In genomic region chr11:100281596-100282544, GRCm38 (mm10) we compare ENCODE assay signal across 8 mouse cellular contexts. TPM values are rescaled to one million over a fixed set of nuclear protein-coding genes. Genes with fewer than 3 reads are reported as not detected.
DNase-seq lines count a peak whose midpoint lies in the region; ATAC-seq and TF ChIP-seq lines count a peak whose summit lies in the region.

No protein-coding gene starts in this region.

- H3K4me1 ChIP-seq in kidney, postnatal 0 days (replicated peaks; ENCODE audit: insufficient read depth, low read length): no peaks in the 10 kb centered on the region
- H3K4me1 ChIP-seq in liver, adult 2 months (ENCODE audit: control insufficient read depth, insufficient read depth, low read length): no peaks in the 10 kb centered on the region
- H3K4me1 ChIP-seq in neural tube, embryonic 11.5 days (ENCODE audit: control insufficient read depth, insufficient read depth, low read length): no peaks in the 10 kb centered on the region
- H3K4me1 ChIP-seq in testis, adult 2 months (ENCODE audit: control insufficient read depth, insufficient read depth, low read length): no peaks in the 10 kb centered on the region

- no peaks in the 10 kb centered on the region for H3K9me3 ChIP-seq in kidney, postnatal 0 days (replicated peaks; ENCODE audit: low read length)
- H3K9me3 ChIP-seq in neural tube, embryonic 11.5 days (ENCODE audit: control insufficient read depth, low read length): no peaks in the 10 kb centered on the region

- ATAC-seq in kidney, postnatal 0 days (replicated peaks; ENCODE audit: low FRiP score, low read depth): no peak; the same call in 1 of the 2 replicates
- ATAC-seq in neural tube, embryonic 11.5 days (ENCODE audit: insufficient read depth, low FRiP score, low TSS enrichment): no peak; the same call in 1 of the 2 replicates

- H3K36me3 ChIP-seq in kidney, postnatal 0 days (ENCODE audit: insufficient read depth, low read length): no peaks in the 10 kb centered on the region
- no peaks in the 10 kb centered on the region for H3K36me3 ChIP-seq in liver, adult 2 months (ENCODE audit: control insufficient read depth, insufficient read depth, low read length)
- no peaks in the 10 kb centered on the region for H3K36me3 ChIP-seq in neural tube, embryonic 11.5 days (ENCODE audit: control insufficient read depth, insufficient read depth, low read length)
- H3K36me3 ChIP-seq in testis, adult 2 months (ENCODE audit: control insufficient read depth, insufficient read depth, low read length): no peaks in the 10 kb centered on the region

- WGBS in kidney, postnatal 0 days: 21% methylated on average over 11 of the region's 11 CpGs
- WGBS in liver, adult 2 months: 26% methylated on average over 11 of the region's 11 CpGs
- WGBS in neural tube, embryonic 11.5 days: 21% methylated on average over 11 of the region's 11 CpGs

- H3K4me3 ChIP-seq in kidney, postnatal 0 days (replicated peaks; ENCODE audit: low read depth, low read length): no peak overlapping the region
- no peak overlapping the region for H3K4me3 ChIP-seq in liver, adult 2 months (ENCODE audit: insufficient read depth, low read depth, low read length)
- H3K4me3 ChIP-seq in neural tube, embryonic 11.5 days (ENCODE audit: low read depth, low read length): no peak overlapping the region
- H3K4me3 ChIP-seq in testis, adult 2 months (ENCODE audit: control insufficient read depth, low read depth, low read length): no peak overlapping the region

- no peak overlapping the region for H3K9ac ChIP-seq in kidney, postnatal 0 days (ENCODE audit: low read depth, low read length)
- H3K9ac ChIP-seq in liver, adult 2 months (ENCODE audit: low read depth, low read length): no peak overlapping the region
- no peak overlapping the region for H3K9ac ChIP-seq in neural tube, embryonic 11.5 days (ENCODE audit: low read length)

- H3K79me2 ChIP-seq in liver, adult 2 months (ENCODE audit: control insufficient read depth, insufficient read depth, low read length): no peaks in the 10 kb centered on the region

- no peak for TF ChIP-seq POLR2A in liver, adult 2 months (IDR thresholded peaks at IDR 0.05; ENCODE audit: extremely low read depth, insufficient read depth, low read length)
- no peak for TF ChIP-seq POLR2A in testis, adult 2 months (IDR thresholded peaks at IDR 0.05; ENCODE audit: control insufficient read depth, low read depth, low read length)

- no peak overlapping the region for H3K4me2 ChIP-seq in kidney, postnatal 0 days (ENCODE audit: low read length)
- no peak overlapping the region for H3K4me2 ChIP-seq in neural tube, embryonic 11.5 days (ENCODE audit: low read depth)

- no peaks in the 10 kb centered on the region for H3K27me3 ChIP-seq in kidney, postnatal 0 days (ENCODE audit: insufficient read depth, low read length)
- H3K27me3 ChIP-seq in liver, adult 2 months (ENCODE audit: control insufficient read depth, insufficient read depth, low read length): no peaks in the 10 kb centered on the region
- H3K27me3 ChIP-seq in neural tube, embryonic 11.5 days (ENCODE audit: control insufficient read depth, insufficient read depth, low read length): no peaks in the 10 kb centered on the region
- H3K27me3 ChIP-seq in testis, adult 2 months (ENCODE audit: control insufficient read depth, insufficient read depth, low read length): no peaks in the 10 kb centered on the region

- intact Hi-C loops in gastrocnemius, postnatal 36 days (cut with DNase I): loop anchor here (5.0 to 10.0 kb wide), 4 partner anchors 100 to 907 kb away; partner anchors contain the start of gene Krt28

- DNase-seq in 416B (ENCODE audit: low read depth): peak; percentile 80
- DNase-seq in adrenal gland, adult 18-20 months (ENCODE audit: low spot score in 2 of 2): peak; percentile 82 to 85
- peak; percentile 90 for DNase-seq in embryo, embryonic 11 days
- peak; percentile 46 to 78 for DNase-seq in gastrocnemius, postnatal 36 days
- DNase-seq in kidney, postnatal 0 days (ENCODE audit: low spot score): peak; percentile 87
- peak; percentile 61 for DNase-seq in liver, adult 2 months (ENCODE audit: extremely low read depth, low read depth, low spot score)
- peak; percentile 91 for DNase-seq in neural tube, embryonic 11.5 days (ENCODE audit: low spot score)

- peak; percentile 97 for TF ChIP-seq CTCF in kidney, postnatal 0 days (IDR thresholded peaks at IDR 0.05; ENCODE audit: low read depth)
- peak; percentile 64 for TF ChIP-seq CTCF in liver, adult 2 months (IDR thresholded peaks at IDR 0.05; ENCODE audit: low read depth, low read length)
- peak; percentile 66; the same call in 1 of the 2 replicates for TF ChIP-seq CTCF in testis, adult 2 months (IDR thresholded peaks at IDR 0.05; ENCODE audit: control insufficient read depth, insufficient read depth, insufficient replicate concordance, low read depth, low read length)

- no peak overlapping the region for H3K27ac ChIP-seq in kidney, postnatal 0 days
- no peak overlapping the region for H3K27ac ChIP-seq in liver, adult 2 months (replicated peaks; ENCODE audit: insufficient read depth, low read depth, low read length)
- no peak overlapping the region for H3K27ac ChIP-seq in neural tube, embryonic 11.5 days (ENCODE audit: low read depth, low read length)
- no peak overlapping the region for H3K27ac ChIP-seq in testis, adult 2 months (ENCODE audit: control insufficient read depth, insufficient read depth, low read depth, low read length)

RNA-seq across cellular contexts. Expression of gene Krt42, which starts 12.2 kb away (rescaled TPM):
- not detected for total RNA-seq in adrenal gland, adult 18-20 months (2021)
- not detected for total RNA-seq in gastrocnemius, postnatal 36 days (2021)
- polyA plus RNA-seq in kidney, postnatal 0 days (2015; fragmentation: Nextera tagmentation; extraction: Ambion mirVana): not detected in 2 replicates
- not detected in 2 replicates for total RNA-seq in liver, adult 2 months (2014; rRNA removed)
- not detected in 2 replicates for polyA plus RNA-seq in liver, adult 2 months (2012; rRNA removed)
- not detected in 2 replicates for polyA plus RNA-seq in neural tube, embryonic 11.5 days (2014; fragmentation: Nextera tagmentation; extraction: Ambion mirVana)
- polyA plus RNA-seq in testis, adult 2 months (2012; rRNA removed): not detected in 2 replicates

RNA-seq across cellular contexts. Expression of gene Krt17, which starts 21.0 kb away (rescaled TPM):
- total RNA-seq in adrenal gland, adult 18-20 months (2021): not detected
- under 1 TPM in 1 of 2 experiments, not detected in 1; 0.82 TPM for total RNA-seq in gastrocnemius, postnatal 36 days (2021)
- polyA plus RNA-seq in kidney, postnatal 0 days (2015; fragmentation: Nextera tagmentation; extraction: Ambion mirVana): 0.12 and 0.17 TPM in 2 replicates
- not detected in 2 replicates for total RNA-seq in liver, adult 2 months (2014; rRNA removed)
- polyA plus RNA-seq in liver, adult 2 months (2012; rRNA removed): not detected in 2 replicates
- 0.88 and 1.1 TPM in 2 replicates for polyA plus RNA-seq in neural tube, embryonic 11.5 days (2014; fragmentation: Nextera tagmentation; extraction: Ambion mirVana)
- polyA plus RNA-seq in testis, adult 2 months (2012; rRNA removed): not detected in 2 replicates

RNA-seq across cellular contexts. Expression of gene Krt16, which starts 33.2 kb away (rescaled TPM):
- total RNA-seq in adrenal gland, adult 18-20 months (2021): not detected
- total RNA-seq in gastrocnemius, postnatal 36 days (2021): not detected
- polyA plus RNA-seq in kidney, postnatal 0 days (2015; fragmentation: Nextera tagmentation; extraction: Ambion mirVana): not detected in 2 replicates
- total RNA-seq in liver, adult 2 months (2014; rRNA removed): not detected in 2 replicates
- polyA plus RNA-seq in liver, adult 2 months (2012; rRNA removed): not detected in 2 replicates
- not detected in 2 replicates for polyA plus RNA-seq in neural tube, embryonic 11.5 days (2014; fragmentation: Nextera tagmentation; extraction: Ambion mirVana)
- not detected in 2 replicates for polyA plus RNA-seq in testis, adult 2 months (2012; rRNA removed)

RNA-seq across cellular contexts. Expression of gene Eif1, which starts 37.8 kb away (rescaled TPM):
- 1,000 to 10,000 TPM; 1,436 to 1,462 TPM for total RNA-seq in adrenal gland, adult 18-20 months (2021)
- 1,000 to 10,000 TPM in 1 of 2 experiments, 100 to 1,000 TPM in 1; 947 to 1,138 TPM for total RNA-seq in gastrocnemius, postnatal 36 days (2021)
- polyA plus RNA-seq in kidney, postnatal 0 days (2015; fragmentation: Nextera tagmentation; extraction: Ambion mirVana): 1,736 and 1,746 TPM in 2 replicates
- total RNA-seq in liver, adult 2 months (2014; rRNA removed): 145 and 210 TPM in 2 replicates
- 86.6 and 104 TPM in 2 replicates for polyA plus RNA-seq in liver, adult 2 months (2012; rRNA removed)
- 1,679 and 1,757 TPM in 2 replicates for polyA plus RNA-seq in neural tube, embryonic 11.5 days (2014; fragmentation: Nextera tagmentation; extraction: Ambion mirVana)
- 260 and 396 TPM in 2 replicates for polyA plus RNA-seq in testis, adult 2 months (2012; rRNA removed)

RNA-seq across cellular contexts. Expression of gene Gast, which starts 52.3 kb away (rescaled TPM):
- not detected for total RNA-seq in adrenal gland, adult 18-20 months (2021)
- not detected for total RNA-seq in gastrocnemius, postnatal 36 days (2021)
- not detected in 2 replicates for polyA plus RNA-seq in kidney, postnatal 0 days (2015; fragmentation: Nextera tagmentation; extraction: Ambion mirVana)
- not detected in 2 replicates for total RNA-seq in liver, adult 2 months (2014; rRNA removed)
- not detected in 2 replicates for polyA plus RNA-seq in liver, adult 2 months (2012; rRNA removed)
- not detected in 2 replicates for polyA plus RNA-seq in neural tube, embryonic 11.5 days (2014; fragmentation: Nextera tagmentation; extraction: Ambion mirVana)
- polyA plus RNA-seq in testis, adult 2 months (2012; rRNA removed): 0.43 TPM in 1 of 2 replicates, not detected in the other
